Mouse (Mus musculus) forebrain, embryonic 10.5 days (tissue): ENCODE data around the gene Patz1. TPM values are rescaled to one million over a fixed set of nuclear protein-coding genes. Genes with fewer than 3 reads are reported as not detected.

Experiments used
- DNase-seq: peaks from one replicate; pipeline ENCODE4 v3.0.0-alpha.2; 2017; ENCODE audit warnings: low spot score; ENCODE audit errors: extremely low spot score
- H3K27ac ChIP-seq: fragments of 300-500 bp; sonication (generic); 2 replicates; pipeline ENCODE4 v1.5.1; 2016; ENCODE audit warnings: mild to moderate bottlenecking
- H3K27me3 ChIP-seq: fragments of 300-500 bp; sonication (generic); 2 replicates; pipeline ENCODE4 v1.6.1; 2016; ENCODE audit warnings: mild to moderate bottlenecking; ENCODE audit not compliant: poor library complexity, severe bottlenecking
- H3K36me3 ChIP-seq: fragments of 300-500 bp; sonication (generic); replicated peaks from 2 replicates; pipeline ENCODE4 v1.6.1; 2016; ENCODE audit warnings: mild to moderate bottlenecking, moderate library complexity
- H3K4me1 ChIP-seq: fragments of 300-500 bp; sonication (generic); 2 replicates; pipeline ENCODE4 v1.6.1; 2016
- H3K4me3 ChIP-seq: fragments of 300-500 bp; sonication (generic); 2 replicates; pipeline ENCODE4 v1.5.1; 2016; ENCODE audit warnings: mild to moderate bottlenecking, moderate library complexity
- H3K9me3 ChIP-seq: fragments of 300-500 bp; sonication (generic); 2 replicates; pipeline ENCODE4 v1.6.1; 2016; ENCODE audit warnings: mild to moderate bottlenecking, moderate library complexity
- WGBS: fragments of 180-500 bp; shearing (Covaris S2); methylation state at CpG from one replicate; pipeline ENCODE4 v1.1.7; 2016; 5-methylcytosine and 5-hydroxymethylcytosine counted together
- polyA plus RNA-seq: library from polyadenylated mRNA; unstranded; fragments of >200 nt; fragmentation: Nextera tagmentation; extraction: Ambion mirVana; gene quantifications from 2 replicates; pipeline ENCODE4 v1.2.1, GENCODE M21; 2016

Gene Patz1
- polyA plus RNA-seq, 1 experiment from 2014 or later, result 96.7 TPM

GRCm38 (mm10) chr11:3352990-3353585, 64.4 kb downstream of the Patz1 start:
- no peak overlapping the region for H3K4me3 ChIP-seq
- WGBS, result 46% methylated on average over 18 of the region's 18 CpGs
- no peaks in the 10 kb centered on the region for H3K27me3 ChIP-seq
- H3K4me1 ChIP-seq, result peaks cover 14% of the 10 kb centered on the region
- DNase-seq, result no peak
- H3K36me3 ChIP-seq, result peaks cover 81% of the 10 kb centered on the region
- H3K9me3 ChIP-seq, result no peaks in the 10 kb centered on the region
- no peak overlapping the region for H3K27ac ChIP-seq

Other genes starting within 250 kb of the Patz1 start
- gene Sfi1, start 95.4 kb upstream of the Patz1 start, polyA plus RNA-seq, result 13.4 and 13.7 TPM in 2 replicates
- 59.0 and 60.4 TPM in 2 replicates for gene Eif4enif1, start 86.5 kb upstream of the Patz1 start, polyA plus RNA-seq
- gene Drg1, start 22.5 kb upstream of the Patz1 start, polyA plus RNA-seq, result 335 and 338 TPM in 2 replicates
- 5.6 and 6.2 TPM in 2 replicates for gene Pik3ip1, start 41.5 kb downstream of the Patz1 start, polyA plus RNA-seq
- 42.8 and 43.1 TPM in 2 replicates for gene Limk2, start 120.3 kb downstream of the Patz1 start, polyA plus RNA-seq
- 39.6 and 42.4 TPM in 2 replicates for gene Rnf185, start 163.5 kb downstream of the Patz1 start, polyA plus RNA-seq
- gene Pla2g3, start 199.4 kb downstream of the Patz1 start, polyA plus RNA-seq, result 1.4 TPM in 2 replicates
- 0.20 and 0.21 TPM in 2 replicates for gene Inpp5j, start 215.9 kb downstream of the Patz1 start, polyA plus RNA-seq
- 36.1 and 37.9 TPM in 2 replicates for gene Selenom, start 225.8 kb downstream of the Patz1 start, polyA plus RNA-seq